Mouse (Mus musculus) left cerebral cortex, adult 2 months (tissue): Measurements from ENCODE around the gene Foxd3. TPM values are rescaled to one million over a fixed set of nuclear protein-coding genes. Genes with fewer than 3 reads are reported as not detected.

Experiments used
- DNase-seq, 2 experiments: peaks; one replicate each; pipeline ENCODE4 v3.0.0; 2021 to 2022; ENCODE audit warnings: low spot score in 2 of 2, mixed read lengths in 1 of 2; ENCODE audit errors: extremely low spot score in 1 of 2
- H3K27ac ChIP-seq: fragments of 200-600 bp; 2 replicates; pipeline ENCODE4 v1.8.1; 2022
- H3K4me3 ChIP-seq: fragments of 200-600 bp; 2 replicates; pipeline ENCODE4 v1.8.1; 2022
- CTCF ChIP-seq: fragments of 200-600 bp; IDR thresholded peaks from 2 replicates; pipeline ENCODE4 v1.8.1; 2022; ENCODE audit warnings: antibody characterized with exemption, mild to moderate bottlenecking, moderate library complexity
- intact Hi-C: fragments of 180-260 bp; cut with DNase I; formaldehyde crosslinking; loops from one replicate; pipeline ENCODE4 v1.15.1; 2025
- microRNA-seq, 2 experiments: library from miRNA; unstranded; fragments of <30 nt; microRNA quantifications; one replicate each; pipeline ENCODE4 v1.2.0; 2021
- total RNA-seq, 2 experiments: library from RNA; stranded (reverse); gene quantifications; 2 replicates each; pipeline ENCODE4 v1.2.3; 2021

Gene Foxd3
- total RNA-seq, 2 experiments from 2014 or later, result not detected

DNA sequence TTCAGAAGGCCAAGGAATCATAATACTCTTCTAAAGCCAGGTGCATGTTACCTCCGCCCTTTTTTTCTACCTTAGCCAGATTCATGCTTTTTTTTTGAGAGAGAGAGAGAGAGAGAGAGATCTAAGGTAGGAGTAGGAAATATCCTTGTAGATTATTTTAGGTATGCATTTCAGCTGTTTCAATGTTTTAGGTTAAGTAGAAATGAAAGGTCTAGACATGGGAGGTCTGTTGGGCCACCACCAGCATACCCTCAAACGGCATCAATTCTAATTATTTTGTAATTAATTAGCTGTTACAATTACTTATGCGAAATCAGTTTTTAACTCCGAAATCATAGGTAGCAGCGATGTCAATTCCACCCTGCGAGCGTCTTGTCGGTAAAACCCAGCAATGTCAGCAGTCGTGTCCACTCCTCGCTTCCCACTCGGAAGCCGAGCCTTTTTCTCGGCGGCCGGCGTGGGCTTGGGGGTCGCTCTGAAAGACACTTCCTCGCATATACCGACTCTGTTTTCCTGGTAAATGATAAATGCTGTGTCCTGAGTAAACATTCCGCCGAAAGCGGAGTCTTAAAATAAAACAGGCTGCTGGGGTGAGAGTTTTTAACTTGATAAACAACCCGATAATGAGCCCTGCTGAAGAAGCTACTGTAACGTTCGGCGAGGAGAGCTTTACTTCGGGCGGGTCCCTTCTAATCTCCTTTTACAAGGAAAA is 3.4 kb downstream of the Foxd3 start:
- no peak for DNase-seq
- Histone ChIP-seq H3K27ac (no peak overlapping the region), H3K4me3 (no peak overlapping the region)
- no peak for TF ChIP-seq CTCF
- intact Hi-C loops, result loop anchor here (5.0 kb wide), 1 partner anchor 87 kb away; no protein-coding TSS in a partner anchor

DNA sequence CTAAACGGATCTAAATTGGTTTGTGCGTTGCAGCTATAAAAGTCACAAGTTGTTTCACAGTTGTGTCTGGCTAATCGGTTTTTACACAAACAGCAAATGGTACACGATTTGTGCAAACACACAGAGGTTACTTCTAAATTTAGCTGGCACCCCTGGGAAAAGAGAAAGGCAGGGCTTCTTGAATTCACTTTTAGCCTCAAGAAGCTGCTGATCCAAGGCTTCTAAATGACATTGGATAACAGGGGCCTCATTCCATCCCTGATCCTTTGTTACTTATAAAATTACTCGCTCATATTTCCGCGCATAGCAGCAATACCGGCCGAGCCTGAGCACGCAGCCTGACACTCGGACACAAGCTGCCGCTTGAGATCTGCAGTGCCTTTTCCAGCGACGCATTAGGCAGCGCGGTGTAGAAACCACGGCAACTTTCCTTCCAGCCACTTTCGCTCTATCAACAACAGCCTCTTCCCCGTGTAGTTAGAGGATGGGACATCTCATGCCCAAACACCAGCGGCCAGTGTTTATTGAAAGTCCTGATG is 4.0 kb downstream of the Foxd3 start:
- Histone ChIP-seq H3K4me3 (no peak overlapping the region), H3K27ac (no peak overlapping the region)
- intact Hi-C loops, result loop anchor here (5.0 kb wide), 1 partner anchor 88 kb away; no protein-coding TSS in a partner anchor
- no peak for DNase-seq
- no peak for TF ChIP-seq CTCF

DNA sequence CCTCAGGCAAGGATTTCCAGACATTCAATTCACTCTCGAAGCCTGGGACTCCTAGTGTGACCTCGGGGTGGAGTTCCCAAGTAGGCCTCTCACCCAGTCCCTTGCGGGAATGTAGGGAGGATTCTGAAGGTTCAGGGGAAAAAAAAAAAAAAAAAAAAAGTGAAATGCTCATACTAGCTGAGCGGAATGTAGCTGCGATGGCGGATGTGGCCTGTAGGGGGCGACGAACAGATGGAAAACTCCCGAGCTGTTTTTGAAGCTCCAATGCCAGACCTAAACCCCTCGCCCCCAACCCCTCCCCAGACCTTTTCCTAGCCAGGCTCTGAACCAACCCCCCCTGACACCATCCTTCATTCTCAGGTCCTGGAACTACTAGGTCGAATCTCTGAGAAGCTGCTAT is 4.9 kb downstream of the Foxd3 start:
- peak; percentile 60 for TF ChIP-seq CTCF
- no peak overlapping the region for H3K4me3 ChIP-seq
- no peak for DNase-seq
- H3K27ac ChIP-seq, result no peak overlapping the region
- intact Hi-C loops, result loop anchor here (5.0 kb wide), 1 partner anchor 89 kb away; no protein-coding TSS in a partner anchor

- intact Hi-C loops, result loop anchor here (5.0 kb wide), 1 partner anchor 90 kb away; no protein-coding TSS in a partner anchor
Measured at GRCm38 (mm10) chr4:99661956-99662355, 5.9 kb downstream of the Foxd3 start.

GRCm38 (mm10) chr4:99662431-99662830 is 6.3 kb downstream of the Foxd3 start:
- no peak overlapping the region for H3K27ac ChIP-seq
- no peak for TF ChIP-seq CTCF
- intact Hi-C loops, result loop anchor here (5.0 kb wide), 1 partner anchor 90 kb away; no protein-coding TSS in a partner anchor
- no peak for DNase-seq
- no peak overlapping the region for H3K4me3 ChIP-seq

More at GRCm38 (mm10) chr4:99661956-99662355, 5.9 kb downstream of the Foxd3 start:
- TF ChIP-seq CTCF, result no peak
- H3K27ac ChIP-seq, result no peak overlapping the region
- no peak for DNase-seq
- H3K4me3 ChIP-seq, result no peak overlapping the region

- intact Hi-C loops, result loop anchor here (5.0 kb wide), 1 partner anchor 91 kb away; no protein-coding TSS in a partner anchor
Measured at GRCm38 (mm10) chr4:99662841-99663567, 6.9 kb downstream of the Foxd3 start.

DNA sequence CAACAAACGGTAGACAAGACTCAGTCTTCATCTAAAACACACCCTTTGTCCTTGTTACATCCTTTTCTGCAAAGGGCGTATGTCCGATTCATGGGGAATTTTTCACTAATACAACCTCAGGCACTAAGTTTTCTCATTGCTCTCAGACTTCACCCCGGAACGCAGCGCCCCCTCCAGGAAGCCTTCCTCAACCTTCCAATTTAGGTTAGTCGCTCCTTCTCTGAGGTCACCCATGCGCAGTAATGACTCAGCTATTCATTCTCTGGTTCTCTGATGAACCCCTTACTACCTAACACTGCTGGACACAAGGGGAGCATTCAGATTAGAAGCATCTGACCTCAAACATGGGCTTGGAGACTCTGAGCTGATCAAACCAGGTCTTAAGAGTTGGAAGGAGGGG is 7.6 kb downstream of the Foxd3 start:
- DNase-seq, result no peak
- no peak overlapping the region for H3K27ac ChIP-seq
- H3K4me3 ChIP-seq, result no peak overlapping the region
- intact Hi-C loops, result loop anchor here (5.0 kb wide), 1 partner anchor 91 kb away; no protein-coding TSS in a partner anchor
- TF ChIP-seq CTCF, result no peak; the same call in 1 of the 2 replicates

More at GRCm38 (mm10) chr4:99662841-99663567, 6.9 kb downstream of the Foxd3 start:
- Histone ChIP-seq H3K4me3 (no peak overlapping the region), H3K27ac (no peak overlapping the region)
- DNase-seq, result no peak
- no peak for TF ChIP-seq CTCF

- DNase-seq, result no peak
- intact Hi-C loops, result no loop called here
- Histone ChIP-seq H3K27ac (no peak overlapping the region), H3K4me3 (no peak overlapping the region)
- no peak for TF ChIP-seq CTCF
Measured at GRCm38 (mm10) chr4:99670203-99670851, 14.2 kb downstream of the Foxd3 start.

DNA sequence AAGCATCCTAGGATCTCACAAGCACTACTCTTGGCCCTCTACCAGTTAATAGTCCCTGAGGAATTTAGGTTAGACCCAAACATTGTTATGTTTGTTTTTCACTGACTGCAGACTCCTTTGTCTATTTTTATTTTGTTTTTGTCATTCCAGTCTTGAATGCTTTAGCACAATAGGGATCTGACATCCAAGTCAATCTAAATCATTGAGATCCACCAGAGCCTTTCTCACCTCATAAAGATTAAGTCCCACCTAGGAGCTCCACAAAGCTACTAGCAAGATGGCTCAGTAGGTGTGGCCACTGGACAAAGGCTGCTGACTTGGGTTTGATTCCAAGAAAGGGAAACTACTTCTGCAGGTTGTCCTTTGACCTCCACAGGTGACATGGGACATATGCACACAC is 19.1 kb downstream of the Foxd3 start:
- no peak overlapping the region for H3K27ac ChIP-seq
- no peak for TF ChIP-seq CTCF
- no peak overlapping the region for H3K4me3 ChIP-seq
- no peak for DNase-seq
- intact Hi-C loops, result no loop called here

DNA sequence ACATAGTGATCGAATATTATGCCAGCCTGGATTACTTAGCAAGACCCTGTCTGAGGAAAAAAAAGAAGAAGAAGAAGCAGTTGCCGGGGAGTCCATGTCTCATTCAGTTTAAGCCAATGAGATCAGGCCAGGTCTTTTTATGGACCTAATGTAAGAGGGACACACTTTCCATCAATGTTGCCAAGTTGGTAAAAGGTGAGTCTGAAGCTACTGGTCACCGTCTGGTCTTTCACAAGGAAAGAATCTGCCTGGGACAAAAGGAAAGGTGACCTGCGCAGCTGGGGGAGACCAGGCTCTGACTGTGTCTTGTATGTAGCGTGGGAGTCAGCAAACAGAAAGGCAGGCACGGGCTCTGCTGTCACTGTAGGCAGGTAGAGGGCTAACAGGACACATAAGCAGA is 27.8 kb downstream of the Foxd3 start:
- Histone ChIP-seq H3K4me3 (no peak overlapping the region), H3K27ac (no peak overlapping the region)
- intact Hi-C loops, result no loop called here
- TF ChIP-seq CTCF, result no peak
- DNase-seq, result no peak

DNA sequence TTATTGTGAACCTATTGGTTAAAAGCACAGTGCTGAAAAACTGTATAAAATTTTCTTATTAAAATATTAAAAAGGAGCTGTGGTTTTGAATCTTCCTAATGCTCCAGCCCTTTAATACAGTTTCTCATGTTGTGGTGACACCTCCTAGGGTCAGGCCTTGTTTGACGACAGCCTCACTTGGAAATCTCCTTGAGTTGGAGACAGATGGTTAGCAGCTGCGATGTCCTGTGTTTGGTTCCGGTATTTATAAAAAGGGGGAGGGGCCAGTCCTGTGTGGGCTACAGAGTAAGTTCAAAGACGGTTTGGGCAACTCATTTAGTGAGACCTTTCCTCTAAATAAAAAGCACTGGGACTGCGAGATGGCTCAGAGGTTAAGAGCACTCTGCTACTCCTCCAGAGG is 30.2 kb downstream of the Foxd3 start:
- no peak for DNase-seq
- H3K27ac ChIP-seq, result no peak overlapping the region
- no peak for TF ChIP-seq CTCF

More for the DNA sequence above, 30.2 kb downstream of the Foxd3 start:
- intact Hi-C loops, result no loop called here
- no peak overlapping the region for H3K4me3 ChIP-seq

Small RNA genes within 50 kb of the gene (microRNA-seq; reads per million reads assigned to microRNA genes)
- 0 reads per million in 2 experiments for gene Gm23366

Other genes with a start within 250 kb of the Foxd3 start
- gene Alg6, start 59.4 kb downstream of the Foxd3 start, total RNA-seq, result 10 to 100 TPM; 11.5 to 11.7 TPM
- gene Efcab7, start 172.9 kb downstream of the Foxd3 start, total RNA-seq, result 1 to 10 TPM; 4.7 to 5.7 TPM